ENCODE assay signal across 11 mouse cellular contexts in genomic region chr10:28027791-28028190, GRCm38 (mm10). TPM values are rescaled to one million over a fixed set of nuclear protein-coding genes. Genes with fewer than 3 reads are reported as not detected.
"Had no signal": no experiment of that assay in that cellular context is flagged by ENCODE, and none has a peak within 500 bp of the region (broad histone marks: within the 10 kb centered on the region; RNA-seq: fewer than 3 reads in every experiment).

No protein-coding gene starts in this region.

- DNase-seq: kidney, adult 11 months; kidney, adult 8-10 months; kidney, postnatal 10 days; kidney, postnatal 36 days; layer of hippocampus, postnatal 36 days; liver, postnatal 0 days; lung, embryonic 14.5 days; spleen, adult 18-20 months; thymus, adult 2 months; thymus, postnatal 25 days had no signal

RNA-seq across cellular contexts. Expression of gene Ptprk, which starts 46.8 kb away (rescaled TPM):
- total RNA-seq: megakaryocyte, adult 5-6 weeks had no signal
